In the genomic region with DNA sequence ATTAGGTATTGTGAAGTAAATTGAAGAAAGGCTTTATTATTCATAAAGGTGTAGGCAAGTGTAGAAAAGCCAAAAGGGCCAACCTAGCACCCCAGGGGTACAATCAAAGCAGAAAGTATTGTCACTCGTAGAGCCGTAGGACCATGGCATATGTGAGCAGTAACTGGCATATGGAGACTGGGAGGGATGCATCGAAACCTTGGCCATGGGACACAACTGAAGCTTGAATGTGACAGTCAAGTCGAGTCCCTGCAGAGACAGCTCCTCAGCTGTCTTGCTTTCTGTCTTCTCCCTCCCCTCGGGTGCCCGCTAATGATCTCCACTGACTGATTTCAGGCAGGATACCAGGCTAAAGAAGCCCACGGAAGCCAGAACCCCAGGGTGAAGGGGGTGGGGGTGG, we compare ENCODE assay signal across 18 mouse cellular contexts.
"Had no signal": no experiment of that assay in that cellular context is flagged by ENCODE, and none has a peak within 500 bp of the region (broad histone marks: within the 10 kb centered on the region; RNA-seq: fewer than 3 reads in every experiment).

No protein-coding gene starts in this region.

- H3K9ac ChIP-seq: lung, embryonic 14.5 days; midbrain, embryonic 12.5 days; neural tube, embryonic 13.5 days; neural tube, embryonic 15.5 days had no signal

- H3K4me3 ChIP-seq: midbrain, embryonic 10.5 days; midbrain, embryonic 12.5 days; myocyte; neural tube, embryonic 13.5 days; neural tube, embryonic 15.5 days had no signal

- DNase-seq: lung, adult 18-20 months; lung, embryonic 14.5 days; lung, postnatal 10 days; lung, postnatal 4 days; midbrain, embryonic 14.5 days; retina, postnatal 1 day; right cerebral cortex, adult 18-20 months; right cerebral cortex, postnatal 25 days; right cerebral cortex, postnatal 4 days; spleen, adult 18-20 months; thymus, adult 18-20 months; thymus, postnatal 14 days; thymus, postnatal 36 days had no signal

- H3K9me3 ChIP-seq: midbrain, embryonic 10.5 days; midbrain, embryonic 12.5 days; neural tube, embryonic 13.5 days; neural tube, embryonic 15.5 days had no signal

- H3K36me3 ChIP-seq: midbrain, embryonic 10.5 days; midbrain, embryonic 12.5 days; neural tube, embryonic 13.5 days; neural tube, embryonic 15.5 days had no signal

- H3K27me3 ChIP-seq: midbrain, embryonic 12.5 days; neural tube, embryonic 13.5 days; neural tube, embryonic 15.5 days had no signal

- H3K27ac ChIP-seq: midbrain, embryonic 10.5 days; midbrain, embryonic 12.5 days; neural tube, embryonic 13.5 days; neural tube, embryonic 15.5 days had no signal
